Mouse (Mus musculus): ENCODE results near the gene Myo15. TPM values are rescaled to one million over a fixed set of nuclear protein-coding genes. Genes with fewer than 3 reads are reported as not detected.
A peak's percentile ranks its signal among the peaks of the same experiment; 100 is the strongest.

Myo15 gene
- polyA plus RNA-seq, 1 experiment from 2014 or later = 0.21 TPM

- Histone ChIP-seq H3K27ac (replicated peaks) (no peak overlapping the region), H3K9ac (no peak overlapping the region), H3K4me1 (replicated peaks) (peaks cover 12% of the 10 kb centered on the region), H3K9me3 (no peaks in the 10 kb centered on the region), H3K36me3 (no peaks in the 10 kb centered on the region), H3K27me3 (peaks cover 41% of the 10 kb centered on the region), H3K4me3 (no peak overlapping the region), H3K4me2 (no peak overlapping the region)
- ATAC-seq (ENCODE audit: low read depth) = no peak
- 80% methylated on average over 1 of the region's 1 CpGs for WGBS
Observed at GRCm38 (mm10) chr11:60511893-60512292, 42.8 kb downstream of the Myo15 start.

- WGBS = 78% methylated on average over 2 of the region's 2 CpGs
- Histone ChIP-seq H3K4me2 (no peak overlapping the region), H3K27ac (replicated peaks) (no peak overlapping the region), H3K36me3 (no peaks in the 10 kb centered on the region), H3K4me1 (replicated peaks) (peaks cover 12% of the 10 kb centered on the region), H3K9me3 (no peaks in the 10 kb centered on the region), H3K9ac (no peak overlapping the region), H3K4me3 (no peak overlapping the region), H3K27me3 (peaks cover 37% of the 10 kb centered on the region)
- no peak for ATAC-seq (ENCODE audit: low read depth)
Observed at GRCm38 (mm10) chr11:60512520-60512919, 43.4 kb downstream of the Myo15 start.

- ATAC-seq (ENCODE audit: low read depth) = no peak
- Histone ChIP-seq H3K4me3 (no peak overlapping the region), H3K4me1 (replicated peaks) (no peaks in the 10 kb centered on the region), H3K27ac (replicated peaks) (no peak overlapping the region), H3K36me3 (no peaks in the 10 kb centered on the region), H3K9me3 (no peaks in the 10 kb centered on the region), H3K27me3 (peaks cover 14% of the 10 kb centered on the region), H3K4me2 (no peak overlapping the region), H3K9ac (no peak overlapping the region)
- 66% methylated on average over 2 of the region's 2 CpGs for WGBS
Observed at GRCm38 (mm10) chr11:60514941-60515340, 45.8 kb downstream of the Myo15 start.

- 76% methylated on average over 4 of the region's 4 CpGs for WGBS
- H3K4me3 ChIP-seq = no peak overlapping the region
- no peak overlapping the region for H3K4me2 ChIP-seq
- no peak overlapping the region for H3K9ac ChIP-seq
- ATAC-seq (ENCODE audit: low read depth) = no peak
- H3K9me3 ChIP-seq = no peaks in the 10 kb centered on the region
- no peaks in the 10 kb centered on the region for H3K27me3 ChIP-seq
- no peaks in the 10 kb centered on the region for H3K4me1 ChIP-seq (replicated peaks)
- no peaks in the 10 kb centered on the region for H3K36me3 ChIP-seq
- H3K27ac ChIP-seq (replicated peaks) = no peak overlapping the region
Observed at GRCm38 (mm10) chr11:60518305-60518704, 49.2 kb downstream of the Myo15 start.

GRCm38 (mm10) chr11:60522027-60522426 is 52.9 kb downstream of the Myo15 start:
- Histone ChIP-seq H3K4me3 (no peak overlapping the region), H3K4me2 (no peak overlapping the region), H3K9me3 (no peaks in the 10 kb centered on the region), H3K4me1 (replicated peaks) (no peaks in the 10 kb centered on the region), H3K27me3 (no peaks in the 10 kb centered on the region), H3K9ac (no peak overlapping the region), H3K36me3 (no peaks in the 10 kb centered on the region), H3K27ac (replicated peaks) (no peak overlapping the region)
- 79% methylated on average over 5 of the region's 5 CpGs for WGBS
- ATAC-seq (ENCODE audit: low read depth) = no peak

- H3K9ac ChIP-seq = no peak overlapping the region
- no peak overlapping the region for H3K27ac ChIP-seq (replicated peaks)
- H3K36me3 ChIP-seq = no peaks in the 10 kb centered on the region
- no peaks in the 10 kb centered on the region for H3K4me1 ChIP-seq (replicated peaks)
- H3K9me3 ChIP-seq = no peaks in the 10 kb centered on the region
- no peaks in the 10 kb centered on the region for H3K27me3 ChIP-seq
- no peak for ATAC-seq (ENCODE audit: low read depth)
- H3K4me2 ChIP-seq = no peak overlapping the region
- no peak overlapping the region for H3K4me3 ChIP-seq
- 88% methylated on average over 6 of the region's 6 CpGs for WGBS
Observed at GRCm38 (mm10) chr11:60522661-60523365, 53.7 kb downstream of the Myo15 start.

GRCm38 (mm10) chr11:60526461-60526860 is 57.3 kb downstream of the Myo15 start:
- Histone ChIP-seq H3K4me2 (no peak overlapping the region), H3K9ac (no peak overlapping the region), H3K4me3 (no peak overlapping the region), H3K27ac (replicated peaks) (no peak overlapping the region), H3K27me3 (no peaks in the 10 kb centered on the region), H3K9me3 (no peaks in the 10 kb centered on the region), H3K4me1 (replicated peaks) (no peaks in the 10 kb centered on the region), H3K36me3 (no peaks in the 10 kb centered on the region)
- WGBS = 67% methylated on average over 4 of the region's 4 CpGs
- no peak for ATAC-seq (ENCODE audit: low read depth)

GRCm38 (mm10) chr11:60535676-60536075 is 66.5 kb downstream of the Myo15 start:
- Histone ChIP-seq H3K27me3 (no peaks in the 10 kb centered on the region), H3K36me3 (no peaks in the 10 kb centered on the region), H3K9ac (peak overlapping the region; percentile 95), H3K4me1 (replicated peaks) (peaks cover 35% of the 10 kb centered on the region), H3K9me3 (no peaks in the 10 kb centered on the region), H3K4me2 (peak overlapping the region; percentile 100), H3K4me3 (peak overlapping the region; percentile 92), H3K27ac (replicated peaks) (peak overlapping the region; percentile 99)
- WGBS = 88% methylated on average over 2 of the region's 2 CpGs
- ATAC-seq (ENCODE audit: low read depth) = no peak

- 19% methylated on average over 9 of the region's 9 CpGs for WGBS
- H3K9me3 ChIP-seq = no peaks in the 10 kb centered on the region
- peak; percentile 21; the same call in 1 of the 2 replicates for ATAC-seq (ENCODE audit: low read depth)
Observed at GRCm38 (mm10) chr11:60536180-60536858, 67.2 kb downstream of the Myo15 start, which contains the start of gene Alkbh5. TSS of gene Alkbh5 (plus strand) at chr11:60536381.

GRCm38 (mm10) chr11:60536859-60537467 is 67.8 kb downstream of the Myo15 start:
- H3K27ac ChIP-seq (replicated peaks) = peak overlapping the region; percentile 99
- under 1% methylated on average over 37 of the region's 37 CpGs for WGBS
- ATAC-seq (ENCODE audit: low read depth) = peak; percentile 85
- peaks cover 3% of the 10 kb centered on the region; the same call in 1 of the 2 replicates for H3K36me3 ChIP-seq
- peak overlapping the region; percentile 100 for H3K4me2 ChIP-seq
- H3K27me3 ChIP-seq = no peaks in the 10 kb centered on the region
- peaks cover 47% of the 10 kb centered on the region for H3K4me1 ChIP-seq (replicated peaks)
- no peaks in the 10 kb centered on the region for H3K9me3 ChIP-seq
- peak overlapping the region; percentile 92 for H3K4me3 ChIP-seq
- H3K9ac ChIP-seq = peak overlapping the region; percentile 95

More at GRCm38 (mm10) chr11:60536180-60536858, 67.2 kb downstream of the Myo15 start, which contains the start of gene Alkbh5:
- H3K27ac ChIP-seq (replicated peaks) = peak within 1 kb of the TSS; percentile 99
- H3K4me3 ChIP-seq = peak within 1 kb of the TSS; percentile 92
- H3K36me3 ChIP-seq = no peaks in the 10 kb centered on the region
- no peaks in the 10 kb centered on the region for H3K27me3 ChIP-seq
- H3K4me2 ChIP-seq = peak within 1 kb of the TSS; percentile 100
- H3K4me1 ChIP-seq (replicated peaks) = peaks cover 41% of the 10 kb centered on the region
- peak within 1 kb of the TSS; percentile 95 for H3K9ac ChIP-seq

- ATAC-seq (ENCODE audit: low read depth) = peak; percentile 87
- peak overlapping the region; percentile 95 for H3K9ac ChIP-seq
- WGBS = under 1% methylated on average over 87 of the region's 91 CpGs
- no peaks in the 10 kb centered on the region for H3K9me3 ChIP-seq
- peaks cover 9% of the 10 kb centered on the region; the same call in 1 of the 2 replicates for H3K36me3 ChIP-seq
- H3K27me3 ChIP-seq = no peaks in the 10 kb centered on the region
- peaks cover 54% of the 10 kb centered on the region for H3K4me1 ChIP-seq (replicated peaks)
- H3K4me3 ChIP-seq = peak overlapping the region; percentile 92
- H3K4me2 ChIP-seq = peak overlapping the region; percentile 100
- peak overlapping the region; percentile 99 for H3K27ac ChIP-seq (replicated peaks)
Observed at GRCm38 (mm10) chr11:60537468-60538347, 68.6 kb downstream of the Myo15 start.
